Mouse (Mus musculus) right cerebral cortex, postnatal 14 days (tissue): Measurements from ENCODE around the gene Fgfr2.

Experiments
- DNase-seq: peaks from one replicate; pipeline ENCODE4 v3.0.0; 2022

Gene Fgfr2

DNA sequence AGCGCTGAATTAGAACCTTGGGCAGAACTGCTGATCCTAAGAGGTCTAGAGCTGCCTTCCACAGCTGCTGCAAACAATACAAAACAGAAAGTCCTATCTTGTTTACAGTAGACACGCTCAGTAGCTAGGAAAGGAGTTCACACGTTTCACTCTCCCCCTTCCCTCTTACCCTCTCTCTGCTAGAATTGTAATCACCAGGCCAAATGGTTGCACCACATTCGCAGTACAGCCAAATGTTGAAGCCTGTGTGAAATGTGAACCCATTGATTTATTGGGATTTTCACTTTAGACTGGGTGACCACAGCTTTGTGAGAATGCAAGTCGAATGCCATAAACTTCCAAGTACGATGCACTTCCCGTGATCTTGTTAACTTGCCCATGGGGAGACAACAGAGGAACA is 1028.5 kb downstream of the Fgfr2 start:
- no peak for DNase-seq

- DNase-seq = no peak
Measured at GRCm38 (mm10) chr7:132091551-132091950, 1031.6 kb downstream of the Fgfr2 start.

DNA sequence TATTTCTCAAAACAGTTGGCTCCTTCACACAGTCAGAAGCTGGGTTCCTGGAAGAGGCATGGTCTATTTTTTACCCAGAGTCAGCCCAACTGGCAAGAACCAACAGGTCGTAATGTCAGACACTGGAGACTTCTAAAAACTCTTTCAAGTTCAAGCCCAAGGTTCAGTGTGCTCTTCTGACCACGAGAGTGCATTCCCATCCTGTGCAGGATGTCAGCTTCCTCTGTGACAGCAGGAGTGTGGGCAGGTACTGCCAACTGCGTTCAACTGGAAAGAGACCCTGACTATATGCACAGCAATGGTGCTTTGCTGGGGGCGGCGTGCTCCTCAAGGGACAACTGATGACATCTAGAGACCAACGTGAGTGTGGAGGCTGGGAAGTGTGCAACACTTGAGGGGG is 1034.5 kb downstream of the Fgfr2 start:
- no peak for DNase-seq

DNA sequence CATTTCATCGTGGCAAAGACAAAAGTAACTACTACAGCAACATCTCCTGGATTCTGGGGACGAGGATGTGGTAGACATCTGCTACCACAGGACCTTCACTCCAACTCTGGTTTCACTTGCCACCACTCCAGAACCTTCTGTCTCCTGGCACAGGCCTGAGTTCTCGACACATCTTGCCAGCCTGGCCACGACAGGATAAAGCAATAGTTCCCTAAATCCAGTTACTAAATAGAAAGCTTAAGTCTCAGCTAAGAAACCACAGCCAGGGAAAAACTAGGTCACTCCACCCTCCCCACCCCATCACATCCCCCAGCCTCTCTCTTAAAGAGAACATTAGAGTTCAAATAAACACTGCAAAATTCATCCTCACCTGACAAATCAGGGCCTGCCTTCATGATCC is 1035.0 kb downstream of the Fgfr2 start:
- DNase-seq = no peak

GRCm38 (mm10) chr7:132075825-132076224 is 1047.3 kb downstream of the Fgfr2 start:
- no peak for DNase-seq

DNA sequence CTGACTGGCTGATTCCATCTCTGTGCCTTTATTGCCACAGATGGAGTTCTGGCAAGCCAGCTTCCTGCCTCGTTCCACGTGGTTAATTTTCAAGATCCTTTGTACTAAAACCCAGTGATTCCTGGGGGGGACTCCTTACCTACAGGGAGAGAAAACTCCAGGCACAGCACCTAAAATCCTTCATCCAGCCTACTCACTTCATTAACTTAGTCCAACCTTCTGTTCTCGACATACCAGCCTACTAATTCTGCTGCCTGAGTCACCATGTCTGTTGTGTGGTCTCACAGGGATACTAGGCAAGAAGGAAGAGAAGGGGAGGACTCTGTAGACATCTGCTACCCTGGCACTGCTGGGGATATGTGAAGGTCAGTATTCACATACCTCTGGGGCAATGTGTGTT is 1048.6 kb downstream of the Fgfr2 start:
- DNase-seq = no peak

DNA sequence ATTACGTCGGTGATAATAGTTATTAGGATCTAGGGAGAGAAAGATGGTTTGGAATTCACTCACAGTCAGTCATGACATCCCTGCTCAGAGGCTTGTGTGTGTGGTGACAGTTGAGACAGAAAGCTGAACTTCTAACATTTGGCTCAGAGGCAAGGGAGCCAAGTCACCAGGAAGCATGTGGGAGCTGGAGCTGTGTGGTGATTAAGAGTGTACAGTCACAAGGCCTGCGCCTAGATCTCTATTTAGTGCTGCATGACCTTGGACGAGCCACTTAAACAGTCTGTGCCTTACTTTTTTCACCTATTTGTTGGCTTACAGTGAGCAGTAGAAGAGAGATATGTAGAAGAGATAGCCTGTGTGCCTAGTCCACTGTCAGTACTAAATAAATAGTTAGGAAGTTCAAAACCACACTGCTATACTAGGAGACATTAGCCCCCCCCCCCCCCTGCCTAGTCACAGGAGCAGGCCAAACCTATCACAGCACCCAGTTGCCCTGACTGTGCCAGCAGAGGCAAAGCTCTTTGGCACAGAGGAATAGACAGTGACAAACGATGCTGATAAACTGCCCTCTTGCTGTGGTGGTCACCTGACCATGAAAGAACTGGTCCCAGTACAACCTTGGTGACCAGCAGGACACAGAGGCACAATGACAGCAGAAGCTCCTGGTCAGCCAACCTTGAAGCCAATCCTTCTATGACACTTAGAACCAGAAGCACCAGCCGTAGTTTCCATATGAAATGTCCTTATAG is 1052.1 kb downstream of the Fgfr2 start:
- DNase-seq = no peak

DNA sequence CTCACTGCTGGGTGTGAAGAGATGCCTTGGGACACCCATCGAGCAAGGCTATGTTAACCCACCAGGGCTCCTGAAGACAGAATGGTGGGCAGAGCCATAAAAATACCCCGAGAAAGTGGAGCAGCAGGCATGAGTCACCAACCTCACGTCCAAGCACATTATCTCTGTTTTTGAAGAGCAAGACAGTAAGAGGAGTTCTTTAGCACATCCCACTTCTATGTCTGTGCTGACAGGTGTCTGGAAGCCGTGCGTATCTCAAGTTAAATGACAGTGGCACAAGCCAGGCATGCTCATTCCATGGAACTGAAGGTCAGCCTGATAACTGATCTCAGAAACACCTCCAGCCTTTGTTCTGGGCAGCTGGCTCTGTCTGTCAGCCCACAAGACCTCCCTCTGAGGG is 1055.2 kb downstream of the Fgfr2 start:
- DNase-seq = no peak

GRCm38 (mm10) chr7:132067511-132067910 is 1055.6 kb downstream of the Fgfr2 start:
- DNase-seq = no peak

DNA sequence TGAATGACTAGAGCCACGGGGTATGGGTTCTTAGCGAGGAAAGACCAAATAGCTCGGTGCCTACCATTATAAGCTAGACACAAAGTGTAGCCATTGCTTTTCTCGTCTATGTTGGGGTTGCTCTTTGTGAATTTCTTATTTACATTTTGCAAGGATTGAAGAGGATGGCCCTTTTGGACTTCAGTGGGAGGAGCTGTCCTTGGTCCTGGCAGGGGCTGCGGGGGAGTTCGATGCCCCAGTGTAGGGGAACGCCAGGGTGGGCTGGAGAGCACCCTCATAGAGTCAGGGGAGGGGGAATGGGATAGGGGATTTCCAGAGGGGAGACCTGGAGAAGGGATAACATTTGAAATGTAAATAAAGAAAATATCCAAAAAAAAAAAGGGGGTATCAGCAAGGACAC is 1063.0 kb downstream of the Fgfr2 start:
- no peak for DNase-seq

DNA sequence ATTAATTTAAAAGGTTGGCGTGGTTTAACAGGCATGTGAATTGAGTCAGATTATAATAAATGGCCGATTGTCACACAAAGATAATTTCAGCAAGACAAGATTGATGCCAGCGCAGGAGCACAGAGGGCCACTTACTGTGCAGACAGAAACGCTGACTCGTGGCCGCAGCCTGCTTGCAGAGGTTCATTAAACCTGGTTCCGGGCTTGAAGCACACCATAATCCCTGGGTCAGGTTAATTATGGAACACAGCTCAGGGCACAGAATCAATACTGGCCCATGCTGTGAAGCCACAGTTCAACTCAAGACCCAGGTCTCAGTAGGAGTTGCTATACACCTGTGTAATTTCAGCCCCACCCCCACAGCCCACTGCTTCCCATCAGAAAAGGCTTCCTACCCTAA is 1066.6 kb downstream of the Fgfr2 start:
- DNase-seq = no peak

DNA sequence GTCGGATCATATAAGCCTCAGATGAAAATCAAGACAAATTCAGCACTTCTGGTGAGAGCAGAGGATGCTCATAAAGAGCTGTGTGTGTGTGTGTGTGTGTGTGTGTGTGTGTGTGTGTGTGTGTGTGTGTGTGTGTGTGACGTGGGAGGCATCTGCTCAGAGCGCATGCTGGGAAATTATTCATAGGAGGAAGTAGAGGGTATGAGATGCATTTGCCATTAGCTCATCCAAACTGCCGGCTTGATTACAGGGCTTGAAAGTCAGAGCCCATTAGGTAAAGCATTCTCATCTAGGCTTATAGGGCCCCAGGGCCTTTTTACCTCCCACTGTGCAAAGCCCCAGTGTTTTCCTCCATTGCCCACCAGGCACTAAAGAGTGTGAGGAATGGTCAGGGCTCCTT is 1076.5 kb downstream of the Fgfr2 start:
- DNase-seq = peak; percentile 34

- no peak for DNase-seq
Measured at GRCm38 (mm10) chr7:132031940-132032531, 1091.1 kb downstream of the Fgfr2 start.

DNA sequence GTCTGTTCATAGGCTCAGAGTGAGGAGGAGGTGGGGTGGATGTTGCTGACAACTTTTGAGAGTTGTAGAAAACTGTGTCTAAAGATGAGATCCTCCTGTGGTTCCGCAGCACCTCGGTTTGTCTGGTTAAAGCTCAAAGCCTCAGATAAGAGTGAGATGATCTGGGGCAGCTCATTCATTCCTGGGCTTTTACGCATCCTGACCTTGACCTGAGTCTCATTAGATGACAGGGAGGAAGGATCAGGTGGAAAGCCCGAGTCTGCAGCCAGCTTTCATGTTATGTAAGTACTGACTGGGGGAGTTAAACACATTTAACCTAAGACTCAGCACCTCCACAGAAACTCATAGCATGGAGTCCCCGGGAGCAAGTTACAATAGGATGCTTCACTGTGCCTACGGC is 1096.5 kb downstream of the Fgfr2 start:
- no peak for DNase-seq

GRCm38 (mm10) chr7:132025591-132025990 is 1097.6 kb downstream of the Fgfr2 start:
- DNase-seq = no peak

GRCm38 (mm10) chr7:132015933-132016332 is 1107.2 kb downstream of the Fgfr2 start:
- DNase-seq = no peak

DNA sequence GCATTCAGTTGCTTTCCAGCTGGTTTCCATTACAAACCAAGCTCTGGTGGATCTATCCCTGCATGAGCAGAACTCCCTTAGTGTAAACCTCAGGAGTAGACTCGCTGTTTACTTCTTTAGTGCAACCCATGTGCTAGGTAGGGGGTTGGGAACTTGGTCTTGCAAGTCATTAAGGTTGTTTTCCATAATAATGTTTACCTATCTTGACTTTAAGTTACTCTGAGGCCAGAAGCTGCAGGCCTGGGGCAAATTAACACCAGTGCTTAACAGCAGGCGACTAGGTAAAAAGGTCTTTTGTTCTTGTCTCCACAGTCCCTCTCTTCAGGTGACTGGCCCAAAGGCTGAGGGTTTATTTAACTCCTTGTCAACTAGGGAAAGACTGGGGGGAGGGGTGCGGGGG is 1108.0 kb downstream of the Fgfr2 start:
- no peak for DNase-seq

GRCm38 (mm10) chr7:132013970-132014369 is 1109.2 kb downstream of the Fgfr2 start:
- DNase-seq = no peak

- DNase-seq = no peak
Measured at GRCm38 (mm10) chr7:132012969-132013679, 1110.0 kb downstream of the Fgfr2 start.

- no peak for DNase-seq
Measured at GRCm38 (mm10) chr7:132009002-132009401, 1114.1 kb downstream of the Fgfr2 start.

GRCm38 (mm10) chr7:132005996-132006696 is 1117.0 kb downstream of the Fgfr2 start:
- no peak for DNase-seq

- DNase-seq = no peak
Measured at GRCm38 (mm10) chr7:131992873-131993272, 1130.3 kb downstream of the Fgfr2 start.

GRCm38 (mm10) chr7:131992226-131992625 is 1130.9 kb downstream of the Fgfr2 start:
- DNase-seq = no peak

DNA sequence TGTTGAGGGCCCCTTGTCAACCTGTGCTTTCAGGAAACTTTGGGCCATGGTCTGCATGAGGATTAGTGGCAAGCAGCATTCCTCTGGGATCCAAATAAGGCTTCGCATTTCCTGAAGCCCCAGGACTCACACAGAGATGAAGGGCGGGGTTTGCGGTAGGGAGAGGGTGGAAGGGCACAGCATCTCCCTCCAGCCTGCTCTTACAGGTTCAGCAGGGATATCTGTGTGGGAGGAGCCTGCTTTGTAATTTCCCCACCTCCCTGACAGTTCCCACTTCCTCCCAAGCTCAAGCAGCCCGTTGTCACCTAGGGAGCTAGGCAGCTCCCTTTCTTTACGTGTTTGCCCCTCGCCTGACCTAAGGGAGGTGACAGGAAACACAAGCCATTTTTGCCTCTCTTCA is 1134.1 kb downstream of the Fgfr2 start:
- no peak for DNase-seq
